Mouse (Mus musculus) olfactory bulb, adult 2 months (tissue): ENCODE measurements around the gene Ifna1. TPM values are rescaled to one million over a fixed set of nuclear protein-coding genes. Genes with fewer than 3 reads are reported as not detected.
"Not testable (repeated sequence)": the region's sequence is repeated elsewhere in the genome, so short reads cannot be mapped to it uniquely, and the experiment has no call there.

Source experiments
- H3K27ac ChIP-seq: fragments of 200-500 bp; 2 replicates; pipeline ENCODE4 v1.5.1; 2012; ENCODE audit warnings: low read depth, low read length; ENCODE audit not compliant: insufficient read depth
- H3K4me1 ChIP-seq: fragments of 200-500 bp; 2 replicates; pipeline ENCODE4 v1.6.1; 2012; ENCODE audit warnings: low read length; ENCODE audit not compliant: control insufficient read depth, insufficient read depth
- H3K4me3 ChIP-seq: fragments of 200-500 bp; 2 replicates; pipeline ENCODE4 v1.5.1; 2012; ENCODE audit warnings: mild to moderate bottlenecking, low read depth, low read length, moderate library complexity; ENCODE audit not compliant: insufficient read depth
- CTCF ChIP-seq: fragments of 200-500 bp; IDR thresholded peaks from 2 replicates; pipeline ENCODE4 v1.5.1; 2012; ENCODE audit warnings: low read depth, mild to moderate bottlenecking, low read length, moderate library complexity; ENCODE audit not compliant: insufficient read depth
- POLR2A ChIP-seq: fragments of 200-500 bp; IDR thresholded peaks from 2 replicates; pipeline ENCODE4 v1.6.1; 2012; ENCODE audit warnings: mild to moderate bottlenecking, low read depth, low read length, moderate library complexity; ENCODE audit not compliant: insufficient read depth
- WGBS: fragments of 180-500 bp; shearing (Covaris S2); methylation state at CpG from one replicate; pipeline ENCODE4 v1.1.7; 2018; 5-methylcytosine and 5-hydroxymethylcytosine counted together
- polyA plus RNA-seq: library from polyadenylated mRNA; stranded (reverse); fragments of >200 nt; gene quantifications from 2 replicates; pipeline ENCODE4 v1.2.4, GENCODE M21; 2012; ENCODE audit warnings: low replicate concordance; ENCODE audit not compliant: missing spikeins, insufficient read depth, insufficient read length

Gene Ifna1
- not detected in 2 replicates for polyA plus RNA-seq

DNA sequence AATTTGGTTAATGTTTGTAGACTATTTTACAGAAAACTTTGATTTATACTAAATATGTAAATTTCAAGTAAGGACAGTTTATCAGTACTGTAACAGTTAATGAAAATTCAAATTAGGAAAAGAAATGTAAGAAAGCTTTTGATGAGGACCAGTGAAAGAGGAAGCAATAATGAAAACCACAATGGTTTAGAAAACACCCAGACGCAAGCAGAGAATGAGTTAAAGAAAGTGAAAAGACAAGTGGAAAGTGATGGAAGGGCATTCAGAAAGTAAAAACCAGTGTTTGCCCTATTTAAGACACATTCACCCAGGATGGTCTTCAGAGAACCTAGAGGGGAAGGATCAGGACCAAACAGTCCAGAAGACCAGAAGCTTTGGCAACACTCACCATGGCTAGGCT lies at the start of gene Ifna1:
Gene Ifna1 (plus strand): TSS at position 390 of the 400 bp plus-strand sequence.
- H3K4me3 ChIP-seq, result no peak within 1 kb of the TSS
- WGBS, result 40% methylated on average over 1 of the region's 1 CpGs
- TF ChIP-seq CTCF, result no peak
- TF ChIP-seq POLR2A, result no peak
- H3K4me1 ChIP-seq, result no peaks in the 10 kb centered on the region
- no peak within 1 kb of the TSS for H3K27ac ChIP-seq

DNA sequence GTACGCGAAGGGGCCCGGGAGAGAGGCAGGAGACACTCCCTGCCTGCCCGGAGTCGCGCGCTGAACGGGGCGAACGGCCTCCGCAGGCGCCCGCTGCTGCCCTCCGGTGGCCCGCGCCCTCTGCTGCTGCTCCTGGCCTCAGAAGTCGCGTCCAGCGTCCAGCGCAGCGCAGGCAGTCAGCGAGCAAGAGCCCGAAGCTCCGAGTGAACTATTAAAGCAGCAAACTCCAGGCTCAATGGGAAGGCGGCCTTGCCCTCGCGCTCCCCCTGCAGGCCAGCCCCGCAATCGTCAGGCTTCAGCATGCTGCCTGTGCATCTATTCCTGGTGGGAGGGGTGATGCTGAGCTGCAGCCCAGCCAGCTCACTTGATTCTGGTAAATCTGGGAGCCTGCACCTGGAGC lies 46.9 kb upstream of the Ifna1 start, which contains the start of gene Gm13287:
Gene Gm13287 (plus strand): TSS at position 301 of the 400 bp plus-strand sequence.
- H3K27ac ChIP-seq, result not testable (repeated sequence)
- WGBS, result no CpG with 5 or more reads among the region's 29 CpGs

DNA sequence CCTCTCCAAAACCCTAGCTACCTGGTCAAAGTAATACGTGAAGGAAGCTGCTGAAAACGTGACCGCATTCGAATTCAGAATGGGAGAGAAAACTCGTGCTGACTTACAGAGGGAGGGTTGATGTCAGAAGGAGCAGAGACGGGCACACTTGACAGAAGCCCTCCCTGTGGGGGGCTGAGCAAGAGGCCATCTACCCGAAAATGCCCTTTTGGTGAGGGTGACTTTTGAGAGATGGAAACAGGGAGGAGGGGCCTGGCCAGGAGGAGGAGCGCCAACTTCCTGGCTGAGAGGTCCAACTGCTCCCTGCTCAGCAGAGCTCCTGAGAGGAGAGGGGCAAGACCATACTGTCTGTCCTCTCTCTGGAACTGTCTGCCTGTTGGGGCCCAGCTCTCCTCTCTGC lies 44.7 kb upstream of the Ifna1 start, which contains the start of gene Gm13288:
Gene Gm13288 (plus strand): TSS at position 301 of the 400 bp plus-strand sequence.
- not testable (repeated sequence) for H3K27ac ChIP-seq, H3K4me1 ChIP-seq
- peak within 1 kb of the TSS; percentile 39 for H3K4me3 ChIP-seq
- WGBS, result no CpG with 5 or more reads among the region's 8 CpGs

More for the DNA sequence above, 46.9 kb upstream of the Ifna1 start, which contains the start of gene Gm13287:
- H3K4me3 ChIP-seq, H3K4me1 ChIP-seq: not testable (repeated sequence)

DNA sequence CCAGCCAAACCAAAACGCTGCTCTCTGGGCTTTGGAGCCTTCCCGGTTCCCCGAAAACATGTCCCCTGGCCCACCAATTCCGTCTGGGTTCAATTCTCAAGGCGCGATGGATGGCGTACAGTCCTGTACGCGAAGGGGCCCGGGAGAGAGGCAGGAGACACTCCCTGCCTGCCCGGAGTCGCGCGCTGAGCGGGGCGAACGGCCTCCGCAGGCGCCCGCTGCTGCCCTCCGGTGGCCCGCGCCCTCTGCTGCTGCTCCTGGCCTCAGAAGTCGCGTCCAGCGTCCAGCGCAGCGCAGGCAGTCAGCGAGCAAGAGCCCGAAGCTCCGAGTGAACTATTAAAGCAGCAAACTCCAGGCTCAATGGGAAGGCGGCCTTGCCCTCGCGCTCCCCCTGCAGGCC lies 44.1 kb upstream of the Ifna1 start:
- H3K27ac ChIP-seq, H3K4me1 ChIP-seq: not testable (repeated sequence)
- H3K4me3 ChIP-seq, result peak overlapping the region; percentile 39
- 0% methylated on average over 16 of the region's 34 CpGs for WGBS

DNA sequence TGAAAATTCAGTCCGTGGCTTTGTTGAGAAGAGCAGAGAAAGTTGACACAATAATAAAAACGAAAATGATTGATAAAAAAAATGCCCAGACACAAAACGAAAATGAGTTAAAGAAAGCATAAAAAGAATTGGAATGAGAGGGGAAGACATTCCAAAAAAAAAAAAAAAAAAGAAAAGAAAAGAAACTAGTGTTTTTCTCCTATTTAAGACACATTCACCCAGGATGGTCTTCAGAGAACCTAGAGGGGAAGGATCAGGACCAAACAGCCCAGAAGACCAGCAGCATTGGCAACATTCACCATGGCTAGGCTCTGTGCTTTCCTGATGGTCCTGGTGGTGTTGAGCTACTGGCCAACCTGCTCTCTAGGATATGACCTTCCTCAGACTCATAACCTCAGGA lies 34.0 kb upstream of the Ifna1 start, which contains the start of gene Ifna7:
Gene Ifna7 (plus strand): TSS at position 301 of the 400 bp plus-strand sequence.
- TF ChIP-seq CTCF (no peak), POLR2A (no peak)
- H3K4me3 ChIP-seq, result no peak within 1 kb of the TSS
- 72% methylated on average over 3 of the region's 3 CpGs for WGBS
- H3K4me1 ChIP-seq, result no peaks in the 10 kb centered on the region
- no peak within 1 kb of the TSS for H3K27ac ChIP-seq

DNA sequence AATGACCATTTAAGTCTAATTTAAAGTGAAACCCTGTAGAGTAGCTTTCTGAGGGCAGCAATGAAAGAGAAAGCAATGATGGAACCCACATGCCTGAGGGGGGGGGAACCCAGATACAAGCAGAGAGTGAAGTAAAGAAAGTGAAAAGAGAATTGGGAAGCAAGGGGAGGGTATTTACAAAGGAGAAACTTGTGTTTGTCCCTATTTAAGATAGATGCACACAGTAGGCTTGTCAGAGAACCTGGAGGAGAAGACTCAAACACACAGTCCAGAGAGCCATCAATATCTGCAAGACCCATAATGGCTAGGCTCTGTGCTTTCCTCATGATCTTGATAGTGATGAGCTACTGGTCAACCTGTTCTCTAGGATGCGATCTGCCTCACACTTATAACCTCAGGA lies 30.2 kb upstream of the Ifna1 start, which contains the start of gene Ifna11:
Gene Ifna11 (plus strand): TSS at position 301 of the 400 bp plus-strand sequence.
- Histone ChIP-seq H3K4me3 (no peak within 1 kb of the TSS), H3K4me1 (no peaks in the 10 kb centered on the region), H3K27ac (no peak within 1 kb of the TSS)
- 89% methylated on average over 1 of the region's 1 CpGs for whole genome bisulfite sequencing
- TF ChIP-seq POLR2A (no peak), CTCF (no peak)

DNA sequence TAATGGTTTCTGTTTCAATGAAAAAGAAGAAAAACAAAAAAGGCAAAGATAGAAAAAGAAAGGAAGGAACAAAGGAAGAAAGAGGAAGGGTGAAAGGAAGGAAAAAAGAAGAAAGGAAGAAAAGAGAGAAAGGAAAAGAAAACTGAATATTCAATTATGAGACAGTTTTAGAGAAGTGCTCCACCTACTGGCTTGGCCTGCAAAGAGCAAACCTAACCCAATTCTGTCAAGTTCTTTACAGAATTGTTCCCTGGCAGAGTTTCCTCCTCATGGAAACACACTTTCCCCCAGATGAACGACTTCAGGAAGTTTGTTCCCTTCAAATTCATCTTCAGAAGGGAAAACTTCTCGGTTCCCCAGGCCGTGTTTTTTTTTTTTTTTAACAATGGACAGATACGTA lies 26.9 kb upstream of the Ifna1 start:
- WGBS, result 26% methylated on average over 4 of the region's 4 CpGs
- TF ChIP-seq CTCF (no peak), POLR2A (no peak)
- H3K4me3 ChIP-seq, result no peak overlapping the region
- no peak overlapping the region for H3K27ac ChIP-seq
- no peaks in the 10 kb centered on the region for H3K4me1 ChIP-seq

DNA sequence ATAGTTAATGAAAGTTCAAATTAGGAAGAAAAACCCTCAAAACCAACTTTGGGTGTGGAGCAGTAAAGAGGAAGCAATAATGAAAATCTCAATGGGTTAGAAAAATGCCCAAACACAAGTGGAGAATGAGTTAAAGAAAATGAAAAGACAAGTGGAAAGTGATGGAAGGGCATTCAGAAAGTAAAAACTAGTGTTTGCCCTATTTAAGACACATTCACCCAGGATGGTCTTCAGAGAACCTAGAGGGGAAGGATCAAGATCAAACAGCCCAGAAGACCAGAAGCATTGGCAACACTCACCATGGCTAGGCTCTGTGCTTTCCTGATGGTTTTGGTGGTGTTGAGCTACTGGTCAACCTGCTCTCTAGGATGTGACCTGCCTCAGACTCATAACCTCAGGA lies 22.8 kb upstream of the Ifna1 start, which contains the start of gene Ifna6:
Gene Ifna6 (plus strand): TSS at position 301 of the 400 bp plus-strand sequence.
- H3K27ac ChIP-seq, H3K4me3 ChIP-seq, H3K4me1 ChIP-seq: not testable (repeated sequence)

DNA sequence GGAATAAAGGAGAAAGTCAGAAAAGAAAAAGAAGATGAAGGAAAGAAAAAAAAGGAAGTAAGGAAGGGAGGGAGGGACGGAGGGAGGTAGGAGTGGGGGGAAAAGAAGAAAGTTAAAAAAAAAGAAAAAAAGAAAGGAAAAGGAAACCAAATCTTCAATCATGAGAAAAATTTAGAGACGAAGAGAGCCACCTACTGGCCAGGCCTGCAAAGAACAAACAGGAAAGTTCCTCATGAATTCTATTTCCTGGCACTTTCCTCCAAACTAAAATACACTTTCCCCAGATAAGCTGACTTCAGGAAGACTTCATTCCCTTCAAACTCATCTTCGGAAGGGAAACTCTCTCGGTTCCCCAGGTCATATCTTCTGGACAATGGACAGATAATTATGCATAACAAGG lies 19.4 kb upstream of the Ifna1 start:
- 22% methylated on average over 4 of the region's 4 CpGs for WGBS
- Histone ChIP-seq H3K4me3 (no peak overlapping the region), H3K4me1 (no peaks in the 10 kb centered on the region), H3K27ac (no peak overlapping the region)
- TF ChIP-seq POLR2A (no peak), CTCF (no peak)

DNA sequence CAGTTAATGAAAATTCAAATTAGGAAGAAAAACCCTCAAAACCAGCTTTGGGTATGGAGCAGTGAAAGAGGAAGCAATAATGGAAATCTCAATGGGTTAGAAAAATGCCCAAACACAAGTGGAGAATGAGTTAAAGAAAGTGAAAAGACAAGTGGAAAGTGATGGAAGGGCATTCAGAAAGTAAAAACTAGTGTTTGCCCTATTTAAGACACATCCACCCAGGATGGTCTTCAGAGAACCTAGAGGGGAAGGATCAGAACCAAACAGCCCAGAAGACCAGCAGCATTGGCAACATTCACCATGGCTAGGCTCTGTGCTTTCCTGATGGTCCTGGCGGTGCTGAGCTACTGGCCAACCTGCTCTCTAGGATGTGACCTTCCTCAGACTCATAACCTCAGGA lies 14.7 kb upstream of the Ifna1 start, which contains the start of gene Ifna5:
Gene Ifna5 (plus strand): TSS at position 301 of the 400 bp plus-strand sequence.
- not testable (repeated sequence) for H3K4me1 ChIP-seq, H3K4me3 ChIP-seq, H3K27ac ChIP-seq
- WGBS, result 75% methylated on average over 1 of the region's 1 CpGs

DNA sequence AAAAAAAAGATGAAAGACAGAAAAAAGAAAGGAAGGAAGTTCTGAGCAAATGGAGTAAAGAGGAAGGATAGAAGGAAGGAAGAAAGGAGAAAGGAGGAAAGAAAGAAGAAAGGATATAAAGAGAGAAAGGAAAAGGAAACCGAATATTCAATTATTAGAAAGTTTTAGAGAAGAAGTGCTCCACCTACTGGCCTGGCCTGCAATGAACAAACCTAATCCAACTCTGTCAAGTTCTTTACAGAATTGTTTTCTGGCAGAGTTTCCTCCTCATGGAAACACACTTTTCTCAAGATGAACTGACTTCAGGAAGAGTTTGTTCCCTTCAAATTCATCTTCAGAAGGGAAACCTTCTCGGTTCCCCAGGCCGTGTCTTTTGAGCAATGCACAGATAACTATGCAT lies 11.1 kb upstream of the Ifna1 start:
- Histone ChIP-seq H3K4me1 (no peaks in the 10 kb centered on the region), H3K4me3 (no peak overlapping the region), H3K27ac (no peak overlapping the region)
- 43% methylated on average over 3 of the region's 3 CpGs for WGBS
- no peak for TF ChIP-seq POLR2A
- TF ChIP-seq CTCF, result no peak
